Mouse (Mus musculus) forebrain, embryonic 13.5 days (tissue): ENCODE data around the gene Slc44a3. TPM values are rescaled to one million over a fixed set of nuclear protein-coding genes. Genes with fewer than 3 reads are reported as not detected.

Source experiments
- ATAC-seq: fragments of 200-750 bp; cut with Nextera tagmentation; 2 replicates; pipeline ENCODE4 v1.8.0; 2017
- H3K27ac ChIP-seq: fragments of 300-500 bp; sonication (generic); 2 replicates; pipeline ENCODE4 v1.5.1; 2015; ENCODE audit warnings: inconsistent platforms, mild to moderate bottlenecking, moderate library complexity
- H3K27me3 ChIP-seq: fragments of 300-500 bp; sonication (generic); 2 replicates; pipeline ENCODE4 v1.6.1; 2015; ENCODE audit warnings: mild to moderate bottlenecking, inconsistent platforms
- H3K36me3 ChIP-seq: fragments of 300-500 bp; sonication (generic); 2 replicates; pipeline ENCODE4 v1.6.1; 2015; ENCODE audit warnings: mild to moderate bottlenecking, inconsistent platforms; ENCODE audit not compliant: poor library complexity, severe bottlenecking
- H3K4me1 ChIP-seq: fragments of 300-500 bp; sonication (generic); 2 replicates; pipeline ENCODE4 v1.6.1; 2015; ENCODE audit warnings: inconsistent platforms
- H3K4me2 ChIP-seq: fragments of 300-500 bp; sonication (generic); 2 replicates; pipeline ENCODE4 v1.6.1; 2015; ENCODE audit warnings: inconsistent platforms, mild to moderate bottlenecking, moderate library complexity
- H3K4me3 ChIP-seq: fragments of 300-500 bp; sonication (generic); 2 replicates; pipeline ENCODE4 v1.5.1; 2015; ENCODE audit warnings: mild to moderate bottlenecking, inconsistent platforms
- H3K9ac ChIP-seq: fragments of 300-500 bp; sonication (generic); 2 replicates; pipeline ENCODE4 v1.6.1; 2015; ENCODE audit warnings: mild to moderate bottlenecking, inconsistent platforms
- H3K9me3 ChIP-seq: fragments of 300-500 bp; sonication (generic); replicated peaks from 2 replicates; pipeline ENCODE4 v1.6.1; 2016; ENCODE audit warnings: inconsistent platforms
- WGBS: fragments of 180-500 bp; shearing (Covaris S2); methylation state at CpG from one replicate; pipeline ENCODE4 v1.1.7; 2015; 5-methylcytosine and 5-hydroxymethylcytosine counted together
- polyA plus RNA-seq: library from polyadenylated mRNA; unstranded; fragments of >200 nt; fragmentation: Nextera tagmentation; extraction: Ambion mirVana; gene quantifications from 2 replicates; pipeline ENCODE4 v1.2.1, GENCODE M21; 2015

Gene Slc44a3
- polyA plus RNA-seq, 1 experiment from 2014 or later, result 0.57 TPM

- Histone ChIP-seq H3K9ac (no peak overlapping the region), H3K9me3 (no peaks in the 10 kb centered on the region), H3K27ac (no peak overlapping the region), H3K4me3 (no peak overlapping the region), H3K36me3 (no peaks in the 10 kb centered on the region), H3K4me2 (no peak overlapping the region), H3K27me3 (no peaks in the 10 kb centered on the region), H3K4me1 (no peaks in the 10 kb centered on the region)
- WGBS, result 94% methylated on average over 9 of the region's 9 CpGs
- no peak for ATAC-seq
These were observed 35.7 kb upstream of the Slc44a3 start for GRCm38 (mm10) chr3:121567904-121568303.

GRCm38 (mm10) chr3:121567337-121567900 is 35.2 kb upstream of the Slc44a3 start:
- no peak for ATAC-seq
- no peak overlapping the region for H3K4me3 ChIP-seq
- no peaks in the 10 kb centered on the region for H3K27me3 ChIP-seq
- H3K4me2 ChIP-seq, result no peak overlapping the region
- no peaks in the 10 kb centered on the region for H3K4me1 ChIP-seq
- H3K9ac ChIP-seq, result no peak overlapping the region
- 87% methylated on average over 2 of the region's 2 CpGs for WGBS
- no peaks in the 10 kb centered on the region for H3K9me3 ChIP-seq
- no peaks in the 10 kb centered on the region for H3K36me3 ChIP-seq
- no peak overlapping the region for H3K27ac ChIP-seq

GRCm38 (mm10) chr3:121566901-121567300 is 34.7 kb upstream of the Slc44a3 start:
- H3K4me1 ChIP-seq, result no peaks in the 10 kb centered on the region
- 91% methylated on average over 4 of the region's 4 CpGs for WGBS

GRCm38 (mm10) chr3:121561803-121562202 is 29.6 kb upstream of the Slc44a3 start:
- Histone ChIP-seq H3K4me1 (no peaks in the 10 kb centered on the region), H3K4me2 (no peak overlapping the region), H3K36me3 (no peaks in the 10 kb centered on the region), H3K27ac (no peak overlapping the region), H3K9ac (no peak overlapping the region), H3K27me3 (no peaks in the 10 kb centered on the region), H3K4me3 (no peak overlapping the region), H3K9me3 (no peaks in the 10 kb centered on the region)
- 84% methylated on average over 3 of the region's 3 CpGs for WGBS
- no peak for ATAC-seq

More at GRCm38 (mm10) chr3:121566901-121567300, 34.7 kb upstream of the Slc44a3 start:
- no peak overlapping the region for H3K4me3 ChIP-seq
- H3K9ac ChIP-seq, result no peak overlapping the region
- H3K36me3 ChIP-seq, result no peaks in the 10 kb centered on the region
- no peaks in the 10 kb centered on the region for H3K9me3 ChIP-seq
- no peak overlapping the region for H3K27ac ChIP-seq
- ATAC-seq, result no peak
- no peak overlapping the region for H3K4me2 ChIP-seq
- H3K27me3 ChIP-seq, result no peaks in the 10 kb centered on the region

- ATAC-seq, result no peak
- 90% methylated on average over 14 of the region's 14 CpGs for WGBS
- no peaks in the 10 kb centered on the region for H3K4me1 ChIP-seq
- no peaks in the 10 kb centered on the region for H3K27me3 ChIP-seq
- no peak overlapping the region for H3K4me3 ChIP-seq
- no peaks in the 10 kb centered on the region for H3K9me3 ChIP-seq
- H3K27ac ChIP-seq, result no peak overlapping the region
- no peak overlapping the region for H3K9ac ChIP-seq
- no peaks in the 10 kb centered on the region for H3K36me3 ChIP-seq
- no peak overlapping the region for H3K4me2 ChIP-seq
These were observed 28.1 kb upstream of the Slc44a3 start for GRCm38 (mm10) chr3:121560115-121560865.

GRCm38 (mm10) chr3:121559406-121560114 is 27.4 kb upstream of the Slc44a3 start:
- WGBS, result 81% methylated on average over 15 of the region's 15 CpGs
- no peak for ATAC-seq

GRCm38 (mm10) chr3:121558861-121559260 is 26.7 kb upstream of the Slc44a3 start:
- H3K4me1 ChIP-seq, result no peaks in the 10 kb centered on the region
- H3K27me3 ChIP-seq, result no peaks in the 10 kb centered on the region
- H3K36me3 ChIP-seq, result no peaks in the 10 kb centered on the region
- ATAC-seq, result no peak
- 74% methylated on average over 8 of the region's 8 CpGs for WGBS
- no peak overlapping the region for H3K4me3 ChIP-seq
- no peaks in the 10 kb centered on the region for H3K9me3 ChIP-seq
- H3K4me2 ChIP-seq, result no peak overlapping the region
- H3K9ac ChIP-seq, result no peak overlapping the region
- H3K27ac ChIP-seq, result no peak overlapping the region

More at GRCm38 (mm10) chr3:121559406-121560114, 27.4 kb upstream of the Slc44a3 start:
- no peak overlapping the region for H3K4me2 ChIP-seq
- H3K9me3 ChIP-seq, result no peaks in the 10 kb centered on the region
- H3K27ac ChIP-seq, result no peak overlapping the region
- H3K4me3 ChIP-seq, result no peak overlapping the region
- no peaks in the 10 kb centered on the region for H3K4me1 ChIP-seq
- H3K36me3 ChIP-seq, result no peaks in the 10 kb centered on the region
- H3K27me3 ChIP-seq, result no peaks in the 10 kb centered on the region
- H3K9ac ChIP-seq, result no peak overlapping the region

GRCm38 (mm10) chr3:121556304-121556703 is 24.1 kb upstream of the Slc44a3 start:
- ATAC-seq, result no peak
- Histone ChIP-seq H3K9ac (no peak overlapping the region), H3K36me3 (no peaks in the 10 kb centered on the region), H3K9me3 (no peaks in the 10 kb centered on the region), H3K4me2 (no peak overlapping the region), H3K4me3 (no peak overlapping the region), H3K27ac (no peak overlapping the region), H3K27me3 (no peaks in the 10 kb centered on the region), H3K4me1 (no peaks in the 10 kb centered on the region)
- 87% methylated on average over 7 of the region's 7 CpGs for WGBS

GRCm38 (mm10) chr3:121553294-121553693 is 21.1 kb upstream of the Slc44a3 start:
- H3K9ac ChIP-seq, result no peak overlapping the region
- H3K4me2 ChIP-seq, result no peak overlapping the region
- no peaks in the 10 kb centered on the region for H3K36me3 ChIP-seq
- no peak overlapping the region for H3K27ac ChIP-seq
- no peaks in the 10 kb centered on the region for H3K4me1 ChIP-seq
- no peak for ATAC-seq
- H3K4me3 ChIP-seq, result no peak overlapping the region
- no peaks in the 10 kb centered on the region for H3K27me3 ChIP-seq
- WGBS, result 89% methylated on average over 14 of the region's 14 CpGs
- no peaks in the 10 kb centered on the region for H3K9me3 ChIP-seq

GRCm38 (mm10) chr3:121552723-121553122 is 20.5 kb upstream of the Slc44a3 start:
- H3K4me1 ChIP-seq, result no peaks in the 10 kb centered on the region
- no peak overlapping the region for H3K27ac ChIP-seq
- no peaks in the 10 kb centered on the region for H3K27me3 ChIP-seq
- no peak overlapping the region for H3K4me3 ChIP-seq
- WGBS, result 80% methylated on average over 11 of the region's 11 CpGs
- no peak overlapping the region for H3K9ac ChIP-seq
- H3K9me3 ChIP-seq, result no peaks in the 10 kb centered on the region
- ATAC-seq, result no peak
- H3K4me2 ChIP-seq, result no peak overlapping the region
- H3K36me3 ChIP-seq, result no peaks in the 10 kb centered on the region

- 5% methylated on average over 1 of the region's 1 CpGs for WGBS
These were observed 18.2 kb upstream of the Slc44a3 start for GRCm38 (mm10) chr3:121550370-121550769.

GRCm38 (mm10) chr3:121547851-121548624 is 15.8 kb upstream of the Slc44a3 start:
- Histone ChIP-seq H3K4me2 (no peak overlapping the region), H3K9ac (no peak overlapping the region), H3K9me3 (no peaks in the 10 kb centered on the region), H3K27ac (no peak overlapping the region), H3K36me3 (no peaks in the 10 kb centered on the region), H3K4me3 (no peak overlapping the region), H3K4me1 (no peaks in the 10 kb centered on the region), H3K27me3 (no peaks in the 10 kb centered on the region)
- WGBS, result 75% methylated on average over 15 of the region's 15 CpGs
- ATAC-seq, result no peak

More at GRCm38 (mm10) chr3:121550370-121550769, 18.2 kb upstream of the Slc44a3 start:
- Histone ChIP-seq H3K9me3 (no peaks in the 10 kb centered on the region), H3K27me3 (no peaks in the 10 kb centered on the region), H3K4me2 (no peak overlapping the region), H3K4me1 (no peaks in the 10 kb centered on the region), H3K9ac (no peak overlapping the region), H3K36me3 (no peaks in the 10 kb centered on the region), H3K27ac (no peak overlapping the region), H3K4me3 (no peak overlapping the region)
- ATAC-seq, result no peak
